Mouse (Mus musculus) embryonic fibroblast, embryonic 13.5 days (primary cell): ENCODE measurements around the gene Fbxo9.

Experiments used
- CTCF ChIP-seq: IDR thresholded peaks from 2 replicates; pipeline ENCODE4 v1.5.1; 2011; ENCODE audit warnings: mild to moderate bottlenecking, control low read depth, low read length, moderate library complexity, borderline replicate concordance; ENCODE audit not compliant: insufficient read depth
- POLR2A ChIP-seq: IDR thresholded peaks from 2 replicates; pipeline ENCODE4 v1.6.1; 2011; ENCODE audit warnings: low read depth, mild to moderate bottlenecking, control low read depth, low read length, moderate library complexity

DNA sequence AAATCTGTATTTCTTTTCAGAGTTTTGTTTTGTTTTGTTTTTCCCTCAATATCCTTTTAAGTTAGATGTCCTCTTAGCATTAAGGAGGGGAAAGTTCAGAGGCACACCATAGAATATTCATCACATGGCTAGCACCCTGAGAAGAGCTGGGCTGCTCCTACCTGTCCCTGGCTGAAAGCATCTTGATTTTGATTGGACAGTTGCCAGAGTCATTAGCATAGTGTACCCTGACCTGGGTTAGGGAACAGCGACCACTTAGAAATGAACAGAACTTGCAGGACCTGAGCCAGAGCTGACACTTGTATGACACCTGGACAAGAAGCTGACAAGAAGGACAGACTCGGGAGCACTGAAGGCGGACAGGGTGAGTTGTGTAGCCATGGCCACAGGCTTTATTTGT is 57.2 kb downstream of the Fbxo9 start, which contains the start of gene Gcm1:
- no peak for TF ChIP-seq POLR2A
- no peak for TF ChIP-seq CTCF
